Mouse (Mus musculus): ENCODE measurements around the gene Cd19.
A peak's percentile ranks its signal among the peaks of the same experiment; 100 is the strongest.
"Not testable (repeated sequence)": the region's sequence is repeated elsewhere in the genome, so short reads cannot be mapped to it uniquely, and the experiment has no call there.

Gene Cd19

DNA sequence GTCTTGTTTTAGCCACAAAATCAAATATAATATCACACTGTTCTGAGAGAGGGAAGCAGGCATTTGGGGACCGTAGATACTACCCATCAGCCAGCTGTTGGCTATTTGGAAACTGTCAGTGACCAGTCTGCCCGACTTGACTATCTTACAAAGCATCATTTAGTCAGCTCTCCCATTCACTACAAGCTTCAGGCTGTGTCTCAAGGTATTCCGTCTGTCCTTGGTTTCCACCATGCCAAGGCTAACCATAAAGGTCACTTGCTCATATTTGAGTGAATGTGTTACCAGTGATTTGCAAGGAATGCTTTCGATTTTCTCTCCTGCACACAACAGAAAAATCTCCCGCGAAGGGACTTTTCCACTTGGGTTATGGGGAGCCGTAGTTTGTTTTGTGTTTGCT is 20.0 kb upstream of the Cd19 start:
- DNase-seq (ENCODE audit: low spot score in 2 of 2) = no peak

DNA sequence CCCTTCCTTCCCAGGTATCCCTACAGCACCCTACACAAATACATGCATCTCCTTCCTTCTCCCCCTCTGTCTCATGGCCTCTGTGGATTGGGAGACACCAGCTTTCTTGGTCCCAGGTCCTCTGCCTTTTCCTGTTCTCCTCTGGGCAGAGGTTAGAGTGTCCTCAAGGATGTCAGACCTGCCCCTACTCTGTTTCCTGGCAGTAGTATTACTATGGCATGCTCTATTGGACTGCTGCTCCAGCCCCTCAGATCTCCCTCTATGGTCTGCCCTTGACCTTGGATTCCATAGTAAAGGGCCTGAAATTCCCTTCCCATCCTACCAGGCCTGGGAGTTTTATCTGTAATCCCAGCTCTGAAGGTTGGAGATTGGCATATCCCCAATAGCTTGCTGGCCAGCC is 15.5 kb upstream of the Cd19 start:
- no peak for DNase-seq (ENCODE audit: low spot score in 2 of 2)

DNA sequence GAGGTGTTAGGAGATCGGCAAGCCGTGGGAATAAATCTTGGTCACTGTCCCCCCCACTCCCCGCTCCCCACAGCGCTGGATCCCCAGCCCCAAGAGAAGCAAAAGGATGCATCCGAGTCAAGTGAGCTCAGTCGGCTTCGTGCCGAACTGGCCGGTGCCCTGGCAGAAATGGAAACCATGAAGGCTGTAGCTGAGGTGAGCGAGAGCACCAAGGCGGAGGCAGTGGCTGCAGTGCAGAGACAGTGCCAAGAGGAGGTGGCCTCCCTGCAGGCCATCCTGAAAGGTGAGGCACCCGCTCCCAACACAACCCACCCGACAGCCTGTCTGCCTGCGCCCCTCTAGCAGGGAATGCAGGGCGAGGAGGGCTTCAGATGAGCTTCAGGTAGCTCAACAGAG is 14.8 kb upstream of the Cd19 start:
- no peak for DNase-seq (ENCODE audit: low spot score in 2 of 2)

DNA sequence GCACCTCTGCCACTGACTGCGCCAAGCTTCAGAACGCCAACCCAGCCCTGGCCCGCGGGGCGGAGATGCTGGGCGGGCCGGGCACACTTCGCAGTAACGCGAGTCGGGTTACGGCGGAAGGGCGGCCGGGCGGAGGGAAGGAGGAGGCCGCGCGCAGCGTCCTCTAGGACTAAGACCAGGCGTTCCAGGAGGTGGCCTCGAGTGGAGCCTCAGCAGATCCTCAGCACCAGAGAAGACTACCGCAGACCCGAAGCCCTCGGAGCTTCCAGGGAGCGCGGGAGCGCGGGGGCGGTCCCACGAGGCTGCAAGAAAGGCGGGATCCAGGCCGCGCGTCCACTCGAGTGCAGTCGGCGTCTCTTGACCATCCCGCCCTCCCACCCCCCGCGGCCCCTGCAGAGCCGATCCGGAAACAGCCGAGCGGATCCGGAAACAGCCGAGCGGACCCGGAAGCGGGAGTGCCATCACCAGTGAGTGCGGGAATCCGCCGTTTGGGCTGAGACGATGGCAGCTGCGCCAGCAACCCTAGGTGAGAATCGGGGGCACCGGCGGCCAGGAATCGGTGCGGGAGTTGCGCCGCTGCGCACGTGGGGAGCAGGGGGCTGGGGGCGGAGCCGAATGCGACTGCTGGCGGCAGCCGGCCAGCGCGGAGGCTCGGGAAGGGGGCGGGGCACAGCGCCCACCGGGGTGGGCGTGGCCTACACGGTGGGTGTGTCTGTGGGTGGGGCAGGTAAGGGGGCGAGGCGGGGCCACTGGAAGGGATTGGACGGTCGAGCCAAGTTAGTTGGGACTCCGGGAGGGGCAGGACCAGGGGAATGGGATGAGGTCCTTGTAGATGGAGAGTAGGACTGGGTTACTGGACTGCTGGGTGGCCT is 14.2 kb upstream of the Cd19 start, which contains the start of gene Rabep2:
Rabep2 (plus strand) TSS at position 129 of the 872 bp plus-strand sequence.
- DNase-seq (ENCODE audit: low spot score in 2 of 2) = peak; percentile 93 to 97

DNA sequence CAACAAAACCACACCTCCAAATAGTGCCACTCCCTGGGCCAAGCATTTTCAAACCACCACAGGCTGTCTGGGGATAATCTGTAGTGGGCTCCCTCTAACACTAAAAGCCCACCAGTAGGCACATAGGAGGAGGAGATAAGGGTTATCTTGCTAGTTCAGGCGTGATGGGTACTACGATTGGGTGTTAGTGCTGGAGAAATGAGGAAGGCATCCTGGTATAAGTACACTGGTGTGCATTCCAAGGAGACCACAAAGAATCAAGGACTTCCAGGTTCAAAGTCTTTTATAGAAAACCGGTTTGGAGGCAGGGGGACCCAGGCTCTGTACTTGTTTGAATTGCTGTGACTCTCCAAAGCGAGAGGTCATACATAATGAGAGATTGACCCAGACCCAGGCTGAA is 13.5 kb upstream of the Cd19 start:
- no peak for DNase-seq (ENCODE audit: low spot score in 2 of 2)

DNA sequence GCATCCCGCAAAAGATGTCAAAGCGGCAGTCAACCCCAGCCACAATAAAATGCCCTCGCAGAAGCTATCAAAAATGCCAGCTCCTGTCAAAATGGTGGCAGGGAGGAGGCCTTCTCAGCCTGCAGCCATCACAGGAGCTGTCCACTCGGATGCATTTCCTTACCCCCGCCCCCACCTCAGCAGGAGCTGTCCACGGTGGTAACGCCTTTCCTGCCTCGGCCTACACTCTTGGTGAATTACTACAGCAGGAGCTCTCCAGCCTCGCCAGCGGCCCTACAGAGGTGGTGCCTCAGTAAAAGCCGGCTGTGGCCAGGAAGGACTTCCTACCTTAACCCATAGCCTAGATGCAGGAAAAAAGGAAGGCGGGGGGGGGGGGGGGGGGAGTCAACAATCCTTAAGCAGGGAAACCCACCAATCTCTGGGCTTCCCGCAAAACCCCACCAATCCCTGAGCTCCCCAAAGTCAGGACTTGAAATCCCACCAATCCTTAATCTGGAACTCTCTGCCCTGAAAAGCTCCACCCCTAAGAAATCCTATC is 12.7 kb upstream of the Cd19 start:
- DNase-seq (ENCODE audit: low spot score in 2 of 2) = no peak

DNA sequence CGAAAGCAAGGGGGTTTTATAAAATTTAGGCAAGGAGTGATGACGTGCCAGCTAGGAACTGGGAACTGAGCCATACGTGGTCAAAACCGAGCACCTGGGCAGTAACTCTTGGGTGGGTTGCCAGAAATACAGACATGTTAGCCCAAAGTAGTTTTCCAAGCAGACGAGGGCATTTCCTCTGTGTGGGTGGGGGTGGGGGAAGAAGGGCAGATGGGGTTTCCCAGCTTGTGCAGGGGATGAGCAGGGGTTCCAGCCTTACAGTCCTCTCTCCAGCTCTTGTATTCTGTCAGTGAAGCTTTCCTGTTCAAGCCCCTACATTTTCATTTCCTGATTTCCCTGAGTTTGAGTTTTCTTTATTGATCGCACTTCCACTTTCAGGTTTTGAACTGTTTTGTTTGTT is 9.5 kb upstream of the Cd19 start:
- DNase-seq (ENCODE audit: low spot score in 2 of 2) = no peak

DNA sequence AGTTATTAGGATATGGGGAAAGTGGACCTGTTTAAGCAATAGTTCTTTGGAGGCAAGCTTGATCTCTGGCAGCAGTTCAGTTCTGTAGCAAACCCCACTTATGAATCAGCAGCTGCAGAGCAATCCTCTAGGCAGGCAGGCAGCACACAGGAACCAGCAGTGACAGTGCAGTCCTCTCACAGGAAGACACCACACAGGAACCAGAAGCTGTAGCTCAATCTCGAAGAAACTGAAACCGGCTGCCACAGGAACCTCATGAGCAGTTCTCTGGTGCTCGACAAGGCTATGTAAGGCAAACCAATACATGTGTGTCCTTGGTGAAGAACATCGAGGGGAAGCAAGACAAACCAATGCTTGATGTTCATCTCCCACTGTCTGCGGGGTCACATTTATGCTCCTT is 7.1 kb upstream of the Cd19 start:
- DNase-seq (ENCODE audit: low spot score in 2 of 2) = no peak

DNA sequence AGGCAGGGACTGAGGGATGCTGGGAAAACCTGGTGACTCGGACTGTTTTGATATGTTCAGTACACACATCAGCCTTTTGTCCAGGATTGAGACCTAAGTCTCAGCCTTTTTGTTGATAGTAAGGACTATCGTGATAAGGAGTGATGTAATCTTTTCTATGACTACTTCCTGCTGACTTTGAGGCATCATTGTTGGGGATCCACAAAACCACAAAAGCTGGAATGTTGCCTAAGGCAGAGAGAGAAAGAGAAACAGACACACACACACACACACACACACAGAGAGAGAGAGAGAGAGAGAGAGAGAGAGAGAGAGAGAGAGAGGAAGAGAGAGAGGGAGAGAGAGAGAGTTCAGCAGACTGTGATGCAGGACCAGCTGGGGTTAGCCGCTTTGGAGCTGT is 3.8 kb upstream of the Cd19 start:
- DNase-seq (ENCODE audit: low spot score in 2 of 2) = no peak

DNA sequence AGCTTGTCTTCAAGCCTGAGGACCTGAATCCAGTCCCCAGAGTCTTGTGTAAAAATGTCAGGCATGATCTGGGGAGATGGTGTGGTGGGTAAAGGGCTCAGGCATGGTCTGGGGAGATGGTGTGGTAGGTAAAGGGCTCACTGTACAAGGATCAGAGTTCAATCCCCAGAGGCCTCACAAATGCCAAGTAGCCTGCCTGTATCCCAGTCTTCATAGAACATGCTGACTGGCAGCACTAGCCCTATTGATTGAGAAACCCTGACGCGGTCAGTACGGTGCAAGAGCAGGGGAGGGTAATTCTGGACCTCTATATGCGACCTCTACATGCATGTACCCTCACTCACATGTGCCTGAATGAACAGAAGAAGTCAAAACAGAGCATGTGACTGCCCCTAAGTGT is 2.9 kb upstream of the Cd19 start:
- DNase-seq (ENCODE audit: low spot score in 2 of 2) = no peak

DNA sequence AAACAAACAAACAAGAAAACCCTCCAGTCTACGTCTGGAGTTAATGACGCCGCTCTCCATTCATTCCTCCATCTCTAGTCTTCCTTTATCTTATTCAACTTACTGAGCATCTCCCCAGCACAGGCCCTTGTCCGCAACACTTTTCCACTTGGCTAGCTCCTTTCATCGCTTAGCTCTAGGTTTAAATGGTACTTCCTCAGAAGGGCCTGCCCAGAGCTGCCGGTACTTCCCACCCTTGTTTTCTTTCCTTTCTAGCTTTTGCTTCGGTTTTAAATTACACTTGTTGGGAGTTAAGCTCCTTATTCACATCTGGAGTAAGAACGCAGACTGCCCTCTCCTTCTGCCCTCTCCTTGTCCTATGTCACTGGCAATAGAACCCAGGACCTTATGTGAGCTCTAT is 2.4 kb upstream of the Cd19 start:
- no peak for DNase-seq (ENCODE audit: low spot score in 2 of 2)

DNA sequence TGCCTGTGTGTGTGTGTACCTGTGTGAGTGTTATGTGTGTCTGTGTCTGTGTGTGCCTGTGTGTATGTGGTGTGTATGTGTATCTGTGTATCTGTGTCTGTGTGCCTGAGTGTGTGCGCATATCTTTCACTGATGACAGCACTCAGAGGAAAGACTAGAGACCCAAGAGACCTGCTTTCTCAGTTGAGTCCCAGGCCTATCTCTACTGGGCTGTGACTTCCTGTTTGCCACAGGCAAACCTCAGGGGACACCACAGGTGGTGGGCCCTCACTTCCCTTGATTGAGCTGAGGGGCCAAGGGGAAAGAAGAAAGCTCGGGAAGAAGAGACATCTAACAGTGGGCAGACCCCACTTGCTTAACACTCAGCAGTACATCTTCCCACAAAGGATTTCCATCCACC is 1.9 kb upstream of the Cd19 start:
- DNase-seq (ENCODE audit: low spot score in 2 of 2) = no peak

DNA sequence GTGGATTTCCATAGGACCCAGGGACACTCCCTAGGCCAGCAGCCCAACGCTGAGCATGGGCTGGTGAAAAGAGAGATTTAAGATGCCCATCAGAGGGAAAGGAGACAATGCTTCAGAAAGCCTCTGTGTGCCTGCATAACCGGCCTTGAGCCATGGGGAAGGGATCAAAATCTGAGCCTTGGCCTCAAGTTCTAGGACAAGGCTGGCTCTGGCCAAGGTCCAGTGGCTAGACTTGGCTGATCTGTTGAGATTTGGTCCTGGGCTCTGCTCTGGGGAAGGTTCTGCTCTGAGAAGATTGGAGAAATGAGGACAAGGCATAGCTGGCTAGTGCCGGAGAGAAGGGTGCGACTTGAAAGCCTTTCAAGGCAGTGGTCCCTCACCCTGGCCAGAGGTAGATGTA is 3.6 kb downstream of the Cd19 start:
- no peak for DNase-seq (ENCODE audit: low spot score in 2 of 2)

DNA sequence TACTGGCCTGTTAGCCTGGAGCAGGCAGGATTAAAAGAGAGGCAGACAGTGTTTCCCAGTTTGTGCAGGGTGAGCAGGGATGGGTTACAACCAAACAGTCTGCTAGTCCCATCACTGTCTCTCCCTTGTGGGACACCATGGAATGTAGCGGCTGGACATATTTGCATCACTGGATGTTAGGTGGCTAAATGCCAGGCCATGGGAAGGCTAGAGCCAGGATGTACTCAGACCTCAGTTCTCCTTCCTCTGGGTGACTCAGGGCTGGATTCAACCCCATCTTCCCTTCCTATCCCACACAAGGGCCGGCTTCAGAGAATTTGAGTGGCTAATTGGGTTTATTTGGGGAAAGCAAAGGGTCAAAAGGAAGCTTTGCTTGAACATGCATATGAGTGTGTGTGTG is 6.0 kb downstream of the Cd19 start:
- no peak for DNase-seq (ENCODE audit: low spot score in 2 of 2)

DNA sequence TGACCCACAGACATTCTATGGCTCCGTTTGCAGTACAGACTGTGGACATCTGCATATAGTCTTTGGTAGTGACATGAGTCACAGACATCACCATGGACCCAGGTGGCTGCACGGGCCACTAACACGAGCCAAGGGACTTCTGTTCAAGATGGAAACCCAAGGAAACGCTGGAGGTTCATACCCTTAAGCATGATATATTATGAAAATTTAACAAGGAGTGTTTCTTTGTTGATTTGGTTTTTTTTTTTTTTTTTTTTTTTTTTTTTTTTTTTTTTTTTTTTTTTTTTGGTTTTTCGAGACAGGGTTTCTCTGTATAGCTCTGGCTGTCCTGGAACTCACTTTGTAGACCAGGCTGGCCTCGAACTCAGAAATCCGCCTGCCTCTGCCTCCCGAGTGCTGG is 12.2 kb downstream of the Cd19 start:
- not testable (repeated sequence) for DNase-seq (ENCODE audit: low spot score in 2 of 2)

DNA sequence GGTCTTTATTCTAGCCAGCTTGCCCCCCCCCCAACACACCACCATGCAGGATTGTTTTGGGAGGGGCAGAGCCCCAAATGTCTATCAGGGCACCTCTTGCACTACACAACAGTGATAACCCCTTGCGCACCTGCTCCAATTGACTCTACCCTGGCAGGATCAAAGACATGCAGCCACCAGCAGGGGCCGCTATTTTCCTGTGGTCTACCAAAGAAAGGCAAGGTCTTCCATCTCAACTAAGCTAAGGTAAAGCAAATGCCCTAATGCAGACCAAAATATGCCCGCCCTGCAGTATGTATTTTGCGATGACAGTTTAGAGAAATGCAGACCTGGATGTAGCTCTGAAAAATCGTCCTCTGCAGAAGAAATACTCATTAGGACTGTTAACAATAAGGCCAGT is 15.1 kb downstream of the Cd19 start:
- peak; percentile 63 to 84 for DNase-seq (ENCODE audit: low spot score in 2 of 2)

DNA sequence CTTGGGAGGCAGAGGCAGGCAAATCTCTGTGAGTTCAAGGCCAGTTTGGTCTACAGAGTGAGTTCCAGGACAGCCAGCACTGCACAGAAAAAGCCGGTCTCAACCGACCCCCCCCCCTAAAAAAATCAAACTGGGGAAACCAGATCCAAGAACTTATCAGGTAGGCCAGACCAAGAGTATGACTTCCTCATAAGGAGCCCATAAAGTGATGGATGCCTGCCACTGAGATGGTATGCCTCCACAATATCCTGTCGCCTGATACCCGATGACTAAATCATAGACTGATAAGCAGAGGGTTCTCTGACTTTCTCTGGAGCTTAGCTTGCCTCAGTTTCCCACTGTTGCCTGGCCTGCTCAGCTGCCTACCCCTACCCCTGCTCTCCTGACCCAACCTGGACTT is 16.9 kb downstream of the Cd19 start:
- DNase-seq (ENCODE audit: low spot score in 2 of 2) = no peak

DNA sequence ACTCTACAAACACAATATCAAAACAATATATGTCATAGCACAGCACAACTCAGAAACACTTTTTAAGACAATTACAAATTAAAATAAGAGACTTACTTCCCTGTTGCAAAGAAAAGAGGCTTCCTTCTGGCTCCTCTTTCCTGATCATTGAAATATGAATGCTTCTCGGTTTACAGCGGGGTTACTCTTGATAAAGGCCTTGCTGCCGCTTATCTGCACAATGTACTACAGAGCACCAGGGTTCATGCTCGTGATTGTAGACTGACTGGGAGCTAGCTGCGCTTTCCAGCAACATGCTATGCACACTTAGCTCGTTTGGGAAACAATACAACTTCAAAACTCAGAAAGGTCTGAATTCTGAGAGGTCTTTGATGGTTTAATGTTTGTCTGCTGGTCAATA is 17.5 kb downstream of the Cd19 start:
- no peak for DNase-seq (ENCODE audit: low spot score in 2 of 2)

DNA sequence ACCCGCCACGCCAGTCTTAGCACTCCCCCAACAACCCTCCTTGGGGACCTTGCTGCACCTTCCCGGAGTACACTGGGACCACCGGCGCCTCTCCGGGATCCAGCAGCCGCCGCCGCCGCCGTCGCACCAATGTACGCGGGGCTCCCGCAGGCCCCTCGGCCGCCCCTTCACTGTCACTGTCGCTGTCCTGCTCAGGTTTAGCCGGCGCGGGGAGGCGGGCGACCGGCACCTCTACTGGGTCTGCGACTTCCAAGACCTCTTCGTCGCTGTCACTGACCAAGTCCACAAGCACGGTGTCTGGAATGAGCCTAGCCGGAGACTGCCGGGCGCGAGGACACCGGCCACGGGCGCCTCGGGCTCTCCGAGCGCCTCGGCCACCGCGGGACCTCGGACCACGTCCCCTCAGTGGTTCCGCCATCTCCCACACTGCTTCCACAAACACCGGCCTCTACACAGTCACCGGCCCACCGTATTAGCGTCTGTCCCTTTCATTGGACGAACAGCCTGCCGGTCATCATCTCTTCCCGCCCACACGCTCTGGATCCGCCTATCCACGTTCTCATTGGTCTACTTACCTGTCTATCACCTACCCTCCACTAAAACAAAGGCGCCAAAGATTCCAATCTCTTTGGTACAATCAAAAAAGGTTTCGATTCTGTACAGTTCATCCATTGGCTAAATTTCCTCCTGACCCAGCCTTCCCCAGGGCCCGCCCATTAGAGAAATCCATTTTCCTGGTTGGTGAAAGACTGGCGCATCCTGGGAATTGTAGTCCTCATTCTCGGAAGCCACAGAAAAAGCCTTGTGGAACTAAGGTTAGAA is 18.2 kb downstream of the Cd19 start, which contains the start of gene Nfatc2ip:
Nfatc2ip (minus strand) TSS at position 440 of the 822 bp plus-strand sequence.
- DNase-seq (ENCODE audit: low spot score in 2 of 2) = peak; percentile 90

DNA sequence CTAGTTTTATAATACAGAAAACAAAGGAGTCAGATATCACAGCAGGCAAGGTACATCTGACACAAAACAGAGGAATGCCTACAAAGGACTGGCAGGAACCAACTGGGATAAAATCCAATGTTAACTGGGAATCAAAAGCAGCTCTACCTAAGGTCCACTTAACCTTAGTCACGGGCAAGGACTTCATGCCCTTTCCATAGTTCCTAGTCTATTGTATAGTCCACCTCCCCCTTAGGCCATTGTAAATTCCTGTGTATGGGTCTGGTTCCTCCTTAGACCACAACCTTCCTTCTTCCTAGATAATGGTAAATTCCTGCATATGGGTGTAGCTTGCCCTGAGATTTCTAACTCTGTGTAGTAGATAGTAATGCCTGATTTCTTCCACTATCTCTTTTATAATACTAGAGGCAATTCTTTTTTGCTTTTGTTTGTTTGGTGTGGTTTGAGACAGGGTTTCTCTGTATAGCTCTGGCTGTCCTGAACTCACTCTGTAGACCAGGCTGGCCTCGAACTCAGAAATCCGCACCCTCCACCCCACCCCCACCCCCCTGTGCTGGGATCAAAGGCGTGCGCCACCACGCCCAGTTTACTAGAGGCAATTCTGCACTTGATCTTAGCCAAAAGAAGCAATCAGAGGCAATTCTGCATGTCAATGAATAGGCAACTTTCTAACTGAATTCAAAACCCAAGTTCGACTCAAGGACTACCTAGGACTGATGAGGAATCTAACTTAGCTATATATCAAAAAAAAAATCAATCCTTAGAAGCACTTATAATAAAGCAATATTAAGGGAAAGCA is 22.4 kb downstream of the Cd19 start:
- not testable (repeated sequence) for DNase-seq (ENCODE audit: low spot score in 2 of 2)

DNA sequence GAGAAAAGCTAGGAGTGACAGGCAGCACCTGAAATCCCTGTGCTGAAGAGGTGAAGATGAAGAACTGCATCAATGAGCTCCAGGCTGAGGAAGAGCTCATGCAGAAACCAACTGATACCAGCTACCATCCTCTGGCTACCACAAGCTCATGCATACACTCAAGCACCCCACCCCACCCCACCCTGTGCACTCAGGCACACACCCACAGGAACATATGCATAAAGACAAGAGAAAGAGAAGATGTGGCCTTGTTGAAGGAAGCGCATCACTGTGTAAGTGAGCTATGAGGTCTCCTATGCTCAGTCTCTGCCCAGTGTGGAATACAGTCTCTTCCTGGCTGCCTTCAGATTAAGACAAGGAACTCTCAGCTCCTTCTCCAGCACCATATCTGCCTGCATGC is 26.5 kb downstream of the Cd19 start:
- no peak for DNase-seq (ENCODE audit: low spot score in 2 of 2)

DNA sequence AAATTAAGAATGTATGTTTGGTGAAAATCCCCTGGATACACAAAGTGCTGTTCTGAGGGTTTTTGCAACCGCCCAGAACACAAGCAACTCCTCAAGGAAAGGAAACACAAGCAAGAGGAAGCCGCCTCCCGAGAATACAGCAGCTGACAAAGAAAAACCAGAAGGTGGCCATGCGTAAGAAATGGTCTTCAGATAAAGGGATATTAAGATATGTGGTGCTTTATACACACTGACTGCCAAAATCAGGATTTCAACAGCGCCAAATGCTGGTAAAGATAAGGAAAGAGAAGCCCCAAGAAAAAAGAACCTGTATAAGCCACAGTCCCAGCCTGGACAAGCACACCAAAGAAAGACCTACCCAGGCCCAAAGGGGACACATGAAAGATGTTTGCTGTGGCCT is 31.1 kb downstream of the Cd19 start:
- DNase-seq (ENCODE audit: low spot score in 2 of 2) = no peak

Measured in urinary bladder, postnatal 4 days (tissue).